Mouse (Mus musculus) heart, adult 2 months (tissue): ENCODE data around the gene Dnah11.

Experiments
- CTCF ChIP-seq: fragments of 200-600 bp; IDR thresholded peaks from 2 replicates; pipeline ENCODE4 v1.8.1; 2022; ENCODE audit warnings: antibody characterized with exemption, mild to moderate bottlenecking, moderate library complexity
- EP300 ChIP-seq: fragments of 200-500 bp; IDR thresholded peaks from 2 replicates; pipeline ENCODE4 v1.6.1; 2011; ENCODE audit warnings: low read depth, low read length, control low read depth; ENCODE audit not compliant: insufficient read depth
- POLR2A ChIP-seq: fragments of 200-500 bp; IDR thresholded peaks from 2 replicates; pipeline ENCODE4 v1.6.1; 2011; ENCODE audit warnings: mild to moderate bottlenecking, low read depth, low read length, control low read depth; ENCODE audit not compliant: insufficient read depth

GRCm38 (mm10) chr12:117993499-117993898 lies 205.3 kb downstream of the Dnah11 start:
- peak; percentile 73; the same call in 1 of the 2 replicates for TF ChIP-seq EP300
- TF ChIP-seq POLR2A: no peak
- TF ChIP-seq CTCF: peak; percentile 93
